Mouse (Mus musculus) midbrain, embryonic 16.5 days (tissue): ENCODE measurements at regions not wholly inside any gene's neighbourhood (a gene's known extent, or its start where the extent isn't known, plus 50 kb on each side); places are given as distances from the start of the nearest gene placed in this dataset.

ENCODE experiments used
- ATAC-seq: fragments of 200-750 bp; cut with Nextera tagmentation; 2 replicates; pipeline ENCODE4 v1.8.0; 2017; ENCODE audit warnings: moderate TSS enrichment
- H3K27ac ChIP-seq: fragments of 300-500 bp; sonication (generic); 2 replicates; pipeline ENCODE4 v1.5.1; 2014; ENCODE audit warnings: mild to moderate bottlenecking, low read length, mixed read lengths
- H3K27me3 ChIP-seq: fragments of 300-500 bp; sonication (generic); 2 replicates; pipeline ENCODE4 v1.6.1; 2014; ENCODE audit warnings: low read depth, low read length, mixed read lengths; ENCODE audit not compliant: control insufficient read depth, insufficient read depth
- H3K36me3 ChIP-seq: fragments of 300-500 bp; sonication (generic); 2 replicates; pipeline ENCODE4 v1.6.1; 2014; ENCODE audit warnings: mild to moderate bottlenecking, low read length, moderate library complexity, mixed read lengths; ENCODE audit not compliant: control insufficient read depth, insufficient read depth
- H3K4me1 ChIP-seq: fragments of 300-500 bp; sonication (generic); 2 replicates; pipeline ENCODE4 v1.6.1; 2014; ENCODE audit warnings: mild to moderate bottlenecking, low read length, mixed read lengths; ENCODE audit not compliant: control insufficient read depth, insufficient read depth
- H3K4me2 ChIP-seq: fragments of 300-500 bp; sonication (generic); 2 replicates; pipeline ENCODE4 v1.6.1; 2014; ENCODE audit warnings: mild to moderate bottlenecking, low read length, mixed read lengths
- H3K4me3 ChIP-seq: fragments of 300-500 bp; sonication (generic); 2 replicates; pipeline ENCODE4 v1.5.1; 2014; ENCODE audit warnings: low read depth, mild to moderate bottlenecking, low read length, moderate library complexity, mixed read lengths
- H3K9ac ChIP-seq: fragments of 300-500 bp; sonication (generic); 2 replicates; pipeline ENCODE4 v1.6.1; 2014; ENCODE audit warnings: low read depth, low read length, mixed read lengths
- H3K9me3 ChIP-seq: fragments of 300-500 bp; sonication (generic); replicated peaks from 2 replicates; pipeline ENCODE4 v1.6.1; 2014; ENCODE audit warnings: mild to moderate bottlenecking, low read length, mixed read lengths; ENCODE audit not compliant: control insufficient read depth, poor library complexity, severe bottlenecking
- WGBS: fragments of 180-500 bp; shearing (Covaris S2); extraction: QIAGEN DNeasy Blood & Tissue Kit; methylation state at CpG from one replicate; pipeline ENCODE4 v1.1.7; 2014; 5-methylcytosine and 5-hydroxymethylcytosine counted together

GRCm38 (mm10) chr4:53351104-53351607, 89.1 kb upstream of the Slc44a1 start:
- Histone ChIP-seq H3K9ac (no peak overlapping the region), H3K4me1 (no peaks in the 10 kb centered on the region), H3K9me3 (no peaks in the 10 kb centered on the region), H3K27me3 (no peaks in the 10 kb centered on the region), H3K4me2 (no peak overlapping the region), H3K4me3 (no peak overlapping the region), H3K27ac (no peak overlapping the region), H3K36me3 (no peaks in the 10 kb centered on the region)
- 88% methylated on average over 4 of the region's 4 CpGs for WGBS
- no peak for ATAC-seq

GRCm38 (mm10) chr4:53345346-53345745, 94.9 kb upstream of the Slc44a1 start:
- Histone ChIP-seq H3K4me2 (no peak overlapping the region), H3K4me3 (no peak overlapping the region), H3K9me3 (0 out of 2 replicates have a peak, but pooled peaks cover 2% of the 10 kb centered on the region), H3K27ac (no peak overlapping the region), H3K9ac (no peak overlapping the region), H3K27me3 (no peaks in the 10 kb centered on the region), H3K4me1 (no peaks in the 10 kb centered on the region), H3K36me3 (no peaks in the 10 kb centered on the region)
- WGBS = 97% methylated on average over 4 of the region's 4 CpGs
- ATAC-seq = no peak

GRCm38 (mm10) chr4:53344546-53344945, 95.7 kb upstream of the Slc44a1 start:
- Histone ChIP-seq H3K27ac (no peak overlapping the region), H3K9me3 (0 out of 2 replicates have a peak, but pooled peaks cover 2% of the 10 kb centered on the region), H3K4me1 (no peaks in the 10 kb centered on the region), H3K4me2 (no peak overlapping the region), H3K27me3 (no peaks in the 10 kb centered on the region), H3K9ac (no peak overlapping the region), H3K4me3 (no peak overlapping the region), H3K36me3 (no peaks in the 10 kb centered on the region)
- 76% methylated on average over 8 of the region's 8 CpGs for WGBS
- no peak for ATAC-seq

GRCm38 (mm10) chr4:53341181-53341580, 99.0 kb upstream of the Slc44a1 start:
- no peak overlapping the region for H3K4me2 ChIP-seq
- WGBS = over 99% methylated on average over 4 of the region's 4 CpGs
- no peak for ATAC-seq
- H3K4me1 ChIP-seq = no peaks in the 10 kb centered on the region
- no peaks in the 10 kb centered on the region for H3K27me3 ChIP-seq
- no peak overlapping the region for H3K9ac ChIP-seq
- no peak overlapping the region for H3K4me3 ChIP-seq
- H3K27ac ChIP-seq = no peak overlapping the region
- H3K36me3 ChIP-seq = no peaks in the 10 kb centered on the region
- H3K9me3 ChIP-seq = 0 out of 2 replicates have a peak, but pooled peaks cover 2% of the 10 kb centered on the region

- H3K9ac ChIP-seq = no peak overlapping the region
- H3K36me3 ChIP-seq = no peaks in the 10 kb centered on the region
- H3K9me3 ChIP-seq = no peaks in the 10 kb centered on the region
- H3K4me3 ChIP-seq = no peak overlapping the region
- H3K27me3 ChIP-seq = no peaks in the 10 kb centered on the region
- H3K4me2 ChIP-seq = no peak overlapping the region
- no peak for ATAC-seq
- 78% methylated on average over 13 of the region's 14 CpGs for WGBS
- no peak overlapping the region for H3K27ac ChIP-seq
- no peaks in the 10 kb centered on the region for H3K4me1 ChIP-seq
Measured at GRCm38 (mm10) chr4:53340021-53340667, 100.1 kb upstream of the Slc44a1 start.

- H3K9me3 ChIP-seq = no peaks in the 10 kb centered on the region
- WGBS = 44% methylated on average over 12 of the region's 12 CpGs
- H3K4me2 ChIP-seq = no peak overlapping the region
- H3K4me1 ChIP-seq = no peaks in the 10 kb centered on the region
- no peak for ATAC-seq
- no peak overlapping the region for H3K27ac ChIP-seq
- no peaks in the 10 kb centered on the region for H3K27me3 ChIP-seq
- H3K4me3 ChIP-seq = no peak overlapping the region
- no peak overlapping the region for H3K9ac ChIP-seq
- H3K36me3 ChIP-seq = no peaks in the 10 kb centered on the region
Measured at GRCm38 (mm10) chr4:53339125-53340020, 100.8 kb upstream of the Slc44a1 start.

- H3K4me1 ChIP-seq = no peaks in the 10 kb centered on the region
- no peak overlapping the region for H3K27ac ChIP-seq
- no peak for ATAC-seq
- H3K4me2 ChIP-seq = no peak overlapping the region
- no peaks in the 10 kb centered on the region for H3K9me3 ChIP-seq
- H3K4me3 ChIP-seq = no peak overlapping the region
- 77% methylated on average over 4 of the region's 4 CpGs for WGBS
- H3K27me3 ChIP-seq = no peaks in the 10 kb centered on the region
- no peak overlapping the region for H3K9ac ChIP-seq
- H3K36me3 ChIP-seq = no peaks in the 10 kb centered on the region
Measured at GRCm38 (mm10) chr4:53338479-53338878, 101.7 kb upstream of the Slc44a1 start.

GRCm38 (mm10) chr4:53337784-53338183, 102.4 kb upstream of the Slc44a1 start:
- no peaks in the 10 kb centered on the region for H3K9me3 ChIP-seq
- 44% methylated on average over 8 of the region's 8 CpGs for WGBS
- ATAC-seq = no peak
- no peaks in the 10 kb centered on the region for H3K27me3 ChIP-seq
- H3K4me1 ChIP-seq = no peaks in the 10 kb centered on the region
- no peak overlapping the region for H3K27ac ChIP-seq
- H3K9ac ChIP-seq = no peak overlapping the region
- H3K36me3 ChIP-seq = no peaks in the 10 kb centered on the region
- no peak overlapping the region for H3K4me3 ChIP-seq
- no peak overlapping the region for H3K4me2 ChIP-seq
